Mouse (Mus musculus) testis, adult 2 months (tissue): ENCODE measurements around the gene Lrrk1. TPM values are rescaled to one million over a fixed set of nuclear protein-coding genes. Genes with fewer than 3 reads are reported as not detected.

Experiments used
- H3K27ac ChIP-seq: fragments of 200-500 bp; 2 replicates; pipeline ENCODE4 v1.5.1; 2012; ENCODE audit warnings: low read depth, low read length; ENCODE audit not compliant: control insufficient read depth, insufficient read depth
- H3K27me3 ChIP-seq: fragments of 200-500 bp; 2 replicates; pipeline ENCODE4 v1.6.1; 2012; ENCODE audit warnings: mild to moderate bottlenecking, low read length, moderate library complexity; ENCODE audit not compliant: control insufficient read depth, insufficient read depth
- H3K36me3 ChIP-seq: fragments of 200-500 bp; 2 replicates; pipeline ENCODE4 v1.6.1; 2012; ENCODE audit warnings: mild to moderate bottlenecking, low read length; ENCODE audit not compliant: control insufficient read depth, insufficient read depth
- H3K4me1 ChIP-seq: fragments of 200-500 bp; 2 replicates; pipeline ENCODE4 v1.6.1; 2012; ENCODE audit warnings: low read length; ENCODE audit not compliant: control insufficient read depth, insufficient read depth
- H3K4me3 ChIP-seq: fragments of 200-500 bp; 2 replicates; pipeline ENCODE4 v1.5.1; 2012; ENCODE audit warnings: low read depth, mild to moderate bottlenecking, low read length, moderate library complexity, mixed read lengths; ENCODE audit not compliant: control insufficient read depth
- CTCF ChIP-seq: fragments of 200-500 bp; IDR thresholded peaks from 2 replicates; pipeline ENCODE4 v1.5.1; 2012; ENCODE audit warnings: low read depth, mild to moderate bottlenecking, inconsistent platforms, low read length, moderate library complexity; ENCODE audit not compliant: control insufficient read depth, insufficient read depth, insufficient replicate concordance
- POLR2A ChIP-seq: fragments of 200-500 bp; IDR thresholded peaks from 2 replicates; pipeline ENCODE4 v1.6.1; 2012; ENCODE audit warnings: low read depth, mild to moderate bottlenecking, inconsistent platforms, low read length, moderate library complexity; ENCODE audit not compliant: control insufficient read depth
- polyA plus RNA-seq: library from polyadenylated mRNA; depleted of rRNA; stranded (reverse); fragments of >200 nt; gene quantifications from 2 replicates; pipeline ENCODE4 v1.2.3, GENCODE M21; 2012

Gene Lrrk1
- polyA plus RNA-seq, 1 experiment = 2.3 TPM

DNA sequence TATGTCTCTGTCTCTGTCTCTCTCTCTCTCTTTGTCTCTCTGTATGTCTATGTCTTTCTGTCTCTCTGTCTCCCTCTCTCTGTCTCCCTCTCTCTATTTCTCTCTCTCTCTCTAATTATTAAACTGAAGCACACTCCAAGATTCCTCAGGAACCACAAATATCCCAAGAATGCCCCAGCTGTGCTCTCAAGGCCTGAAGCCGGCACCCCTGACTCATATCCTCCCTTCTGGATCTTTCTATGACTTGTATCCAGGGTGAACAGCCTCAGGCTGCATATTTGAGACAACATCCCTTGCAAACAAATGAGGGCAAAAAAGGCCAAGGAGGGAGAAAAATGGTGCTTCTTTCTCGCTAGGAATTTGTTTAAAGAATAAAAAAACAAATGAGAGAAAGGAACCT, 22.2 kb downstream of the Lrrk1 start, which contains the start of gene Gm10974:
Gene Gm10974 (plus strand): TSS at position 2 of the 400 bp plus-strand sequence.
- Histone ChIP-seq H3K4me1 (no peaks in the 10 kb centered on the region), H3K27me3 (no peaks in the 10 kb centered on the region), H3K27ac (no peak within 1 kb of the TSS), H3K36me3 (no peaks in the 10 kb centered on the region), H3K4me3 (no peak within 1 kb of the TSS)
- no peak for TF ChIP-seq CTCF
- no peak for TF ChIP-seq POLR2A

DNA sequence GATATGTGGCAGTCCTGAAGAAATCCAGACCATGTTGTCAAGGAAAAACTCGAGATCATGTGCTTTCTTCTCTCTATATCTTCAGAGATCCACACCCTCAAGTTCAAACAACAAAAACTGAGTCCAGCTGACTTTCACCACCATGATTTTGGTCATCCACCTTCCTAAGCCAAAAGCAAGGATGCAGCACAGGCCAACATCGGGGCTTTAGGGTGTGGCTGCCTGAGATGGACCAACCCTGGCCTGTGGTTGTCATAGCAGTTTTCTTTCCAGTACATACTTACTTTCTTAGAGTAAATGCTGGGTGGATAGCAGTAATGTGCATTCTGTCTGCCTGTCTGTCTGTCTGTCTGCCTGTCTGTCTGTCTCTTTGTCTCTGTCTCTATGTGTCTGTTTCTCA, 22.7 kb downstream of the Lrrk1 start:
- no peak overlapping the region for H3K4me3 ChIP-seq
- no peak for TF ChIP-seq CTCF
- no peak for TF ChIP-seq POLR2A
- no peak overlapping the region for H3K27ac ChIP-seq
- no peaks in the 10 kb centered on the region for H3K27me3 ChIP-seq
- no peaks in the 10 kb centered on the region for H3K4me1 ChIP-seq
- no peaks in the 10 kb centered on the region for H3K36me3 ChIP-seq

GRCm38 (mm10) chr7:66364491-66364890, 23.7 kb downstream of the Lrrk1 start:
- Histone ChIP-seq H3K36me3 (no peaks in the 10 kb centered on the region), H3K27me3 (no peaks in the 10 kb centered on the region), H3K27ac (no peak overlapping the region), H3K4me3 (no peak overlapping the region), H3K4me1 (no peaks in the 10 kb centered on the region)
- no peak for TF ChIP-seq CTCF
- no peak for TF ChIP-seq POLR2A

DNA sequence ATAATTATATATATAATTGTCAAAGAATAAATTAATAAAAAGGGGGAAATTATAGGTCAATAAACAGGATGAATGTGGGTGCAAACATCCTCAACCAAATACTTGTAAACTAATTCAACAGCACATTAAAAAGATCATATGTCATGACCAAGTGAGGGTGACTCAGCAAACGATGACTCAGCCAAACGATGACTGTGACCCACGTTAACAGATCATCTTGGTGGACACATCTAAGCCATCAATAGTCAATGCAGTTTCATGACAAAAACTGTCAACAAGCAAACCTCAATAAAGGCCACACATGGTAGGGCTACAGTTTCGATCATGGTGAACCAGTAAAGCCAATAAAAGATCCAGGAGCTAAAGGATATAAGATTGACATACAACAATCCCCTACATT, 29.1 kb downstream of the Lrrk1 start:
- H3K27ac ChIP-seq = no peak overlapping the region
- no peak for TF ChIP-seq POLR2A
- TF ChIP-seq CTCF = no peak
- H3K4me3 ChIP-seq = no peak overlapping the region
- no peaks in the 10 kb centered on the region for H3K27me3 ChIP-seq
- no peaks in the 10 kb centered on the region for H3K36me3 ChIP-seq
- peaks cover 3% of the 10 kb centered on the region for H3K4me1 ChIP-seq

GRCm38 (mm10) chr7:66358461-66358860, 29.7 kb downstream of the Lrrk1 start:
- Histone ChIP-seq H3K36me3 (no peaks in the 10 kb centered on the region), H3K4me1 (peaks cover 3% of the 10 kb centered on the region), H3K4me3 (no peak overlapping the region), H3K27ac (no peak overlapping the region), H3K27me3 (no peaks in the 10 kb centered on the region)
- TF ChIP-seq CTCF (no peak), POLR2A (no peak)

GRCm38 (mm10) chr7:66355791-66356522, 32.2 kb downstream of the Lrrk1 start:
- H3K27ac ChIP-seq = no peak overlapping the region
- TF ChIP-seq POLR2A (no peak), CTCF (no peak)
- no peaks in the 10 kb centered on the region for H3K36me3 ChIP-seq
- peaks cover 3% of the 10 kb centered on the region for H3K4me1 ChIP-seq
- no peaks in the 10 kb centered on the region for H3K27me3 ChIP-seq
- H3K4me3 ChIP-seq = no peak overlapping the region

GRCm38 (mm10) chr7:66354911-66355310, 33.2 kb downstream of the Lrrk1 start:
- H3K27me3 ChIP-seq = no peaks in the 10 kb centered on the region
- no peak overlapping the region for H3K4me3 ChIP-seq
- peaks cover 3% of the 10 kb centered on the region for H3K4me1 ChIP-seq
- H3K27ac ChIP-seq = no peak overlapping the region
- H3K36me3 ChIP-seq = no peaks in the 10 kb centered on the region
- TF ChIP-seq POLR2A = no peak
- TF ChIP-seq CTCF = no peak

- no peak overlapping the region for H3K27ac ChIP-seq
- H3K27me3 ChIP-seq = no peaks in the 10 kb centered on the region
- no peak for TF ChIP-seq CTCF
- H3K36me3 ChIP-seq = no peaks in the 10 kb centered on the region
- H3K4me1 ChIP-seq = no peaks in the 10 kb centered on the region
- no peak overlapping the region for H3K4me3 ChIP-seq
These were observed 37.1 kb downstream of the Lrrk1 start for GRCm38 (mm10) chr7:66351074-66351473.
